Mouse (Mus musculus) liver, adult 2 months (tissue): Measurements from ENCODE around the gene Oaz1.

Experiments
- CTCF ChIP-seq: fragments of 200-500 bp; IDR thresholded peaks from 2 replicates; pipeline ENCODE4 v1.5.1; 2011; ENCODE audit warnings: low read depth, low read length, control low read depth
- POLR2A ChIP-seq: fragments of 200-500 bp; IDR thresholded peaks from 2 replicates; pipeline ENCODE4 v1.6.1; 2011; ENCODE audit warnings: low read length, control low read depth; ENCODE audit not compliant: insufficient read depth; ENCODE audit errors: extremely low read depth

- TF ChIP-seq CTCF = no peak
- TF ChIP-seq POLR2A = no peak
These were observed 38.9 kb upstream of the Oaz1 start for GRCm38 (mm10) chr10:80787517-80787916.
